Mouse (Mus musculus) heart, embryonic 10.5 days (tissue): ENCODE data around the gene Mrps36. TPM values are rescaled to one million over a fixed set of nuclear protein-coding genes. Genes with fewer than 3 reads are reported as not detected.
A peak's percentile ranks its signal among the peaks of the same experiment; 100 is the strongest.
"Not testable (repeated sequence)": the region's sequence is repeated elsewhere in the genome, so short reads cannot be mapped to it uniquely, and the experiment has no call there.

Source experiments
- DNase-seq: peaks from one replicate; pipeline ENCODE4 v3.0.0-alpha.2; 2017; ENCODE audit warnings: low spot score
- H3K27ac ChIP-seq: fragments of 300-500 bp; sonication (generic); 2 replicates; pipeline ENCODE4 v1.5.1; 2016; ENCODE audit warnings: mild to moderate bottlenecking
- H3K27me3 ChIP-seq: fragments of 300-500 bp; sonication (generic); 2 replicates; pipeline ENCODE4 v1.6.1; 2016; ENCODE audit warnings: mild to moderate bottlenecking; ENCODE audit not compliant: poor library complexity, insufficient read depth, severe bottlenecking
- H3K36me3 ChIP-seq: fragments of 300-500 bp; sonication (generic); 2 replicates; pipeline ENCODE4 v1.6.1; 2016; ENCODE audit warnings: mild to moderate bottlenecking, moderate library complexity
- H3K4me1 ChIP-seq: fragments of 300-500 bp; sonication (generic); 2 replicates; pipeline ENCODE4 v1.6.1; 2016; ENCODE audit warnings: mild to moderate bottlenecking
- H3K4me3 ChIP-seq: fragments of 300-500 bp; sonication (generic); 2 replicates; pipeline ENCODE4 v1.5.1; 2016; ENCODE audit warnings: mild to moderate bottlenecking, moderate library complexity
- H3K9me3 ChIP-seq: fragments of 300-500 bp; sonication (generic); 2 replicates; pipeline ENCODE4 v1.6.1; 2016; ENCODE audit warnings: mild to moderate bottlenecking, moderate library complexity
- WGBS: fragments of 180-500 bp; shearing (Covaris S2); methylation state at CpG from one replicate; pipeline ENCODE4 v1.1.7; 2016; 5-methylcytosine and 5-hydroxymethylcytosine counted together
- polyA plus RNA-seq: library from polyadenylated mRNA; unstranded; fragments of >200 nt; fragmentation: Nextera tagmentation; extraction: Ambion mirVana; gene quantifications from 2 replicates; pipeline ENCODE4 v1.2.1, GENCODE M21; 2016

The Mrps36 gene
- polyA plus RNA-seq, 1 experiment from 2014 or later: 202 TPM

DNA sequence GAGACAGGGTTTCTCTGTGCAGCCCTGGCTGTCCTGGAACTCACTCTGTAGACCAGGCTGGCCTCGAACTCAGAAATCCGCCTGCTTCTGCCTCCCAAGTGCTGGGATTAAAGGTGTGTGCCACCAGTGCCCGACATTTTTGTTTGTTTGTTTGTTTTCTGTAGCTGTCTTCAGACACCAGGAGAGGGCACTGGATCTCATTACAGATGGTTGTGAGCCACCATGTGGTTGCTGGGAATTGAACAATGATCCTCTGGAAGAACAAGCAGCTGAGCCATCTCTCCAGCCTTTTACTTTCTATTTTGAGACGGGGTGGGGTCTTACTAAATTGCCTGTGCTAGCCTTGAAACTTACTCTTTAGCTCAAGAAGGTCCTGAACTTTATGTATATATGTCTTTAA, 15.9 kb downstream of the Mrps36 start:
- H3K27ac ChIP-seq, H3K9me3 ChIP-seq, H3K27me3 ChIP-seq, DNase-seq: not testable (repeated sequence)
- WGBS: 90% methylated on average over 4 of the region's 4 CpGs
- Histone ChIP-seq H3K4me1 (peaks cover 28% of the 10 kb centered on the region), H3K36me3 (peaks cover 35% of the 10 kb centered on the region), H3K4me3 (peak overlapping the region; percentile 82; the same call in 1 of the 2 replicates)

DNA sequence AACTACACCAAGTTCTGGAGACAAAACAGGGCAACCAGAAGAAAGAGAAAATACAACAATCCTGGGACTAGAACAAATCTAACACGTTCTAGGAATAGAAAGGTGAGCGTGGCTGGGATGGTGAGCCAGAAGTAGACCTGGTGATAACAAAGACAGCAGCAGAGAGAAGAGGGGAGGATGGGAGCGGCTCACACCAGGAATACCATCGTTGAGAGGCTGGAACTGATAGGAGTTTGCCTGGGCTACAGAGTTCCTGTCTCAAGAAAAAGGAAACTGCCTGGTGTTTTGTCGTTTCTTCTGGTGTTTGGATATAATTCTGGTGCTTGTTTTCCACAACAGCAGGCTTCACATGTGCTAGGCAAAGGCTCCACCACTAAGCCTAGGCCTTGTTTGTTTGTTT, 16.4 kb downstream of the Mrps36 start:
- peak; percentile 63 for DNase-seq
- Histone ChIP-seq H3K27me3 (no peaks in the 10 kb centered on the region), H3K9me3 (no peaks in the 10 kb centered on the region), H3K4me1 (peaks cover 28% of the 10 kb centered on the region), H3K36me3 (peaks cover 35% of the 10 kb centered on the region), H3K27ac (no peak overlapping the region), H3K4me3 (0 out of 2 replicates have a peak overlapping the region, but pooled peaks have one; percentile 18)
- 38% methylated on average over 5 of the region's 5 CpGs for WGBS

DNA sequence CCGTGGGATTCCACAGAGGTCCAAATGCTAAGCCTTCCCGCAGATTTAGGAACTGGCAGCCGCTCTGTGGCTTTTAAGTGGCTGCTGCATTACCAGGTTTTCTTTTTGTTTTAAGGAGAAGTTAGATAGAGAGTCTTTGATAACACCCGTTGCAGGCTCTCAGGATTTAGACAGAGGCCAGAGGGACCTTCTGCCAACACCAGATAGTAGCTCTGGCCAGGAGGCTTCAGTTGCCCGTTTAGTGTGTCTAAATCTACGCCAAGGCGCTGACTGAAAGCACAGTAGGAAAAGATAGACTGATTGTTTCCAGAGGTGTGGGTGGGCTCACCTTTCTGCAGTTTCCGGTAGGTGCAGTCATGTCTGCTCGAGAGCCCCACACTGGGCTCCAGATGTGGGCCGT, 19.3 kb downstream of the Mrps36 start:
- H3K36me3 ChIP-seq: peaks cover 62% of the 10 kb centered on the region
- WGBS: 54% methylated on average over 10 of the region's 10 CpGs
- H3K27me3 ChIP-seq: no peaks in the 10 kb centered on the region
- no peaks in the 10 kb centered on the region for H3K9me3 ChIP-seq
- H3K27ac ChIP-seq: no peak overlapping the region
- DNase-seq: peak; percentile 71
- peaks cover 28% of the 10 kb centered on the region for H3K4me1 ChIP-seq
- H3K4me3 ChIP-seq: no peak overlapping the region

DNA sequence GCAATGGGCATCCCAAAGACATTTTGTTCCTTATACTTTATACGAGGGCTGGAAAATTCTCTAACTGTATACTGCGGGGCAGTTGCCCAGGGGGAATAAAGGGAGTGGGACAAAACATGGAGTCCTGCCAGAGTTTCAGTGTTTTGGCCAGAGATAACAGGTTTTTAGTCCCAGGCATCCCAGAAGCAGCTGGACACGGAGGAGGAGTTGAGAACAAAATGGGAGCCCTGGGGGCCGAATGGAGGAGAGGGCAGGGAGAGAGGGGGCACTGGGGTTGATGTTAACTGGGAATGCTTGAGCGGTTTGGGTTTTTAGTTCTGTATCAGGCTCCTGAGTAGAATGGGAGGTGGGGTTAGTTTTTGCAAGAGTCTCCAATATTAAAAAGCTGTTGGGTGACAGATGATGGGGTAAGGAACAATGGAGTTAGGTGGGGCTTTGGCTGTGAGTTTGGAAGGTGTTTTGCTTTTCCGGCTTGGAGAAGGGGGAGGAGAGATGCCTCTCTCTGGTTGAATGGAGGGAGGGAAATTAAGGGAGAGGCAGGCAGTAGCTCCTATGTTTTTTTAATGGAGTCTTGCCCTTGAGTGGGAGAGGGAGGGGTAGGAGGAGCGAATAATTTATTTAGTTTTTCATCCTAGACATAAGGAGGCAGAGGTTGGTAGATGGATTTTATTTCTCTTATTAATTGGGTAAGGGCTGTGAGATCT, 20.3 kb downstream of the Mrps36 start:
- no peak overlapping the region for H3K4me3 ChIP-seq
- H3K27ac ChIP-seq: no peak overlapping the region
- H3K9me3 ChIP-seq: no peaks in the 10 kb centered on the region
- WGBS: 85% methylated on average over 7 of the region's 7 CpGs
- peaks cover 70% of the 10 kb centered on the region for H3K36me3 ChIP-seq
- H3K27me3 ChIP-seq: no peaks in the 10 kb centered on the region
- peak; percentile 38 for DNase-seq
- peaks cover 24% of the 10 kb centered on the region for H3K4me1 ChIP-seq

DNA sequence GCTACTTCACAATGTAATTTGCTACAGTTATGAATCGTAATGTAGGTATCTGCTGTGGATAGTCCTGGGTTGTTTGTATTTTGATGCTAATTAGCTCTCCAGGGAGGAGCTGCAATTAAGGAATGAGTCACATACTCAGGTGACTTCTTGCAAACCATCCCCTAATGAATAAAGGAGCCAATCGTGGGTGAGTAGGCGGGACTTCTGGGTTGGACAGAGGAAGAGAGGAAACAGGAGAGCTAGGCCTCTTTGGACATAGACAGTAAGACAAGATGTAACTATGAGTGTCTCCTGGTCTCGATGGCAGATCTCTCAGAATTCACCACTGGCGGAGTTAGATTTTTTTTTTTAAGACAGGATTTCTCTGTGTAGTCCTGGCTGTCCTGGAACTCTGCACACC, 22.8 kb downstream of the Mrps36 start:
- Histone ChIP-seq H3K9me3 (no peaks in the 10 kb centered on the region), H3K4me1 (peaks cover 9% of the 10 kb centered on the region; the same call in 1 of the 2 replicates), H3K4me3 (no peak overlapping the region), H3K27ac (no peak overlapping the region), H3K36me3 (peaks cover 77% of the 10 kb centered on the region), H3K27me3 (no peaks in the 10 kb centered on the region)
- WGBS: 91% methylated on average over 5 of the region's 5 CpGs
- peak; percentile 36 for DNase-seq

DNA sequence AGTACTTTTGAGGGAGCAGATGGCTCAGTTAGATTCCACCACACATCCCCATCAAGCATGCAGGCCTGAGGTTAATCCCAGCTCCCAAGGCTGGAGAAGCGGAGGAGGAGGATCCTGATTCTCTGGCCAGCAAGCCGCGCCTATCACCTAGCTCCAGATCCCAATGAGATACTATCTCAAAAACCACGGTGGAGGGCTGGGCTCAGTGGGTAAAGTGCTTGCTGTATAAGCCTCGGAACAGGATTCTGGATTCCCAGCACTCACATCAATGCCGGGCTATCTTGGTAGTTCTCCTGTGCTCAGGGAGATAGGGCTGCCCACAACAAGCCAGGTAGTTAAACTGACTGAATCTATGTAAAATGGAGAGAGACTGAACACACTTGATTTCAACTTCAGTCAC, 29.0 kb downstream of the Mrps36 start:
- WGBS: 79% methylated on average over 6 of the region's 6 CpGs
- Histone ChIP-seq H3K4me1 (no peaks in the 10 kb centered on the region), H3K9me3 (no peaks in the 10 kb centered on the region), H3K27me3 (no peaks in the 10 kb centered on the region), H3K36me3 (peaks cover 93% of the 10 kb centered on the region), H3K27ac (no peak overlapping the region), H3K4me3 (no peak overlapping the region)
- no peak for DNase-seq

DNA sequence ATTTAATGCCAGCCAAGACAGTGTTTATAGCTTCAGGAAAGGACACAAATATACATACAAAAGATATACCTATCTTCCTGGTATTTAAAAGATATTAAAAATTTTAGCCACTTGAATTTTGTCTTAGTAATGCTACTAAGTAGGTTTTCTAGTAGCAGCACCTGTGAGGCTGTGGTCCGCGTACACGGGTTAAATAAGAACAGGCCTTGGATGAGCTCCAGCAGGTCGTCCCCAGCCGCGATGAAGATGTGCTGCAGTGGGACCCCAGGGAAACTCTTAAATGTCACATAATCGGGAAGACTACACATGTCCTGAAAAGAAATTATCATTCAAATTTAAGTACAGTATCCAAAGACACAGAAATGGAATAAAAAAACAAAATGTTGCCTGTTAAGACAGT, 38.3 kb downstream of the Mrps36 start:
- no peak overlapping the region for H3K4me3 ChIP-seq
- no peaks in the 10 kb centered on the region for H3K27me3 ChIP-seq
- H3K4me1 ChIP-seq: no peaks in the 10 kb centered on the region
- no peaks in the 10 kb centered on the region for H3K9me3 ChIP-seq
- H3K27ac ChIP-seq: no peak overlapping the region
- WGBS: 94% methylated on average over 7 of the region's 7 CpGs
- no peak for DNase-seq
- H3K36me3 ChIP-seq: peaks cover 96% of the 10 kb centered on the region

DNA sequence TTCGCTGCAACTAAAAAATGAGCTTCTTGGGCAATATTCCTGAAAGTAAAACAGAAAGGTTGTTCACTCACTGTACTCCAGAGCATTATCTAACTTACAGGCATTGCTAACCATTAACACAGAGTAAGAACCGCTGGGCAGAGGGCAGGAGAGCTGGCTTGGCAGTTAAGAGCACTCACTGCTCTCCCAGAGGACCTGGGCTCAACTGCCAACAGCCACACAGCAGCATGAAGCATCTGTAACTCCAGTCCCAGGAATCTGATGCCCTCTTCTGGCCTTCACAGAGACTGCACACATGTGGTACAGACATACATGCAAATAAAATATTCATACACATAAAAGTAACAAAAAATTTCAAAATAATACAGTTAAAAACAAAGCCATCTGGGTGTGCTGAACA, 41.0 kb downstream of the Mrps36 start:
- Histone ChIP-seq H3K4me3 (no peak overlapping the region), H3K27me3 (no peaks in the 10 kb centered on the region), H3K36me3 (peaks cover 95% of the 10 kb centered on the region), H3K4me1 (no peaks in the 10 kb centered on the region), H3K9me3 (no peaks in the 10 kb centered on the region), H3K27ac (no peak overlapping the region)
- no peak for DNase-seq
- 97% methylated on average over 2 of the region's 2 CpGs for WGBS

DNA sequence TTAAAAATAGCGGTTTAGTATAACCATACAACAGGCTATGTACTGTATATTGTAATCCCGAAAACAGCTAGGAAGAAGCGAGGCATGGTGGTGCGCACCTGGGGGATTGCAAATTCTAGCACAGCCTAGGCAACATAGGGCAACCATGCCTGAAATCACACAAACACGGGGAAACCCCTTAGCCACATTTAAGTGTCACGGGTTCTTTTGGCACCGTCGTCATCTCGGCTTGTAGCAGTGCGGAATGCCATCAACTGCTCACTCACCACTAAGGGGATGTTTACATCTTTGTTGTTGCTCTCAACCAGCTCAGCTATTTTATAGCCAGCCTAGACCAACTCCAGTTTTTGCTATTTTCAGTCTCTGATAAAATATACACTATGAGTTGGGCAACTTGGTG, 45.6 kb downstream of the Mrps36 start:
- H3K27me3 ChIP-seq: no peaks in the 10 kb centered on the region
- 95% methylated on average over 10 of the region's 10 CpGs for WGBS
- H3K27ac ChIP-seq: no peak overlapping the region
- DNase-seq: no peak
- H3K4me3 ChIP-seq: no peak overlapping the region
- H3K9me3 ChIP-seq: no peaks in the 10 kb centered on the region
- no peaks in the 10 kb centered on the region for H3K4me1 ChIP-seq
- H3K36me3 ChIP-seq: peaks cover 78% of the 10 kb centered on the region

DNA sequence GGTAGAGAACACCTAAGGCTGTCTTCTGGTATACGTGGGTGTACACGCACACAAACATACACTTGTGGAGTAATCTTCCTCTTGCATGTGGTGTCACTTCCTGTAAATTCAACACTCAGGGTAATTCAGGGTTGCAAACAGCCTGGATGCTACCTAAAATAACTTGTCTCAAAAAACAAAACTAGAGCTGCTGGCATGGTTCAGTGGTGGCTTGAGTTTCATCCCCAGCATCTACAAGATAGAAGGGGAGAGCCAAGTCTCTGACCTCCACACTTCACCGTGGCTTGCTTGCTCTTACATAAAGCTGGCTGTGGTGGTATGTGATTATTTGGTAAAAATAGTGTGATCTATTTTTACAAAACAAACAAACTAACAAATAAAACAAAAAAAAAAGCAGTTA, 46.9 kb downstream of the Mrps36 start:
- Histone ChIP-seq H3K27ac (no peak overlapping the region), H3K4me1 (no peaks in the 10 kb centered on the region), H3K9me3 (no peaks in the 10 kb centered on the region), H3K36me3 (peaks cover 65% of the 10 kb centered on the region), H3K4me3 (no peak overlapping the region), H3K27me3 (no peaks in the 10 kb centered on the region)
- DNase-seq: no peak
- WGBS: 95% methylated on average over 3 of the region's 3 CpGs

DNA sequence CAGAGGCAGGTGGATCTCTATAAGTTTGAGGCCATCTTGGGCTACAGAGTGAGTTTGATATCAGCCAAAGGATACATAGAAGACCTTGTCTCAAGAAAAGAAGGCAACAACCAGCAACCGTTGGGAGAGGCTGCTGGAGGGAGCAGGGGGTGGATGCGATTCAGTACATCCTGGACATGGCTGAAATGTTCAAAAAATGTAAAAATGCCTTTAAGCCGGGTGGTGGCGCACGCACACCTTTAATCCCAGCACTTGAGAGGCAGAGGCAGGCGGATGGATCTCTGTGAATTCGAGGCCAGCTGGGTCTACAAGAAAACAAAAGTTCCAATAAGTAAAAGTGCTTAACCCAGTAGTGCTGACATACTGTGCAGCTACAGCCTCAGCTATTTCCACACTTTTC, 56.9 kb downstream of the Mrps36 start:
- Histone ChIP-seq H3K36me3 (0 out of 2 replicates have a peak, but pooled peaks cover 4% of the 10 kb centered on the region), H3K27ac (no peak overlapping the region), H3K27me3 (no peaks in the 10 kb centered on the region), H3K9me3 (no peaks in the 10 kb centered on the region), H3K4me3 (no peak overlapping the region), H3K4me1 (no peaks in the 10 kb centered on the region)
- DNase-seq: no peak
- WGBS: 49% methylated on average over 7 of the region's 7 CpGs
